Mouse (Mus musculus) brown adipose tissue, adult 24 weeks (tissue): ENCODE results near the gene Dgki. TPM values are rescaled to one million over a fixed set of nuclear protein-coding genes. Genes with fewer than 3 reads are reported as not detected.

Experiments used
- H3K27ac ChIP-seq: fragments of 200-500 bp; replicated peaks from 2 replicates; pipeline ENCODE4 v1.5.1; 2012; ENCODE audit warnings: low read depth, mild to moderate bottlenecking, low read length
- H3K4me1 ChIP-seq: fragments of 200-500 bp; 2 replicates; pipeline ENCODE4 v1.6.1; 2012; ENCODE audit warnings: low read length, mixed read lengths; ENCODE audit not compliant: control insufficient read depth, insufficient read depth, insufficient read length
- H3K4me3 ChIP-seq: fragments of 200-500 bp; 2 replicates; pipeline ENCODE4 v1.5.1; 2012; ENCODE audit warnings: low read depth, mild to moderate bottlenecking, low read length, moderate library complexity; ENCODE audit not compliant: insufficient read depth
- polyA plus RNA-seq: library from polyadenylated mRNA; stranded (reverse); fragments of >200 nt; gene quantifications from 2 replicates; pipeline ENCODE4 v1.2.4, GENCODE M21; 2012; ENCODE audit not compliant: missing spikeins, insufficient read depth, insufficient read length

The Dgki gene
- polyA plus RNA-seq, 1 experiment = not detected

DNA sequence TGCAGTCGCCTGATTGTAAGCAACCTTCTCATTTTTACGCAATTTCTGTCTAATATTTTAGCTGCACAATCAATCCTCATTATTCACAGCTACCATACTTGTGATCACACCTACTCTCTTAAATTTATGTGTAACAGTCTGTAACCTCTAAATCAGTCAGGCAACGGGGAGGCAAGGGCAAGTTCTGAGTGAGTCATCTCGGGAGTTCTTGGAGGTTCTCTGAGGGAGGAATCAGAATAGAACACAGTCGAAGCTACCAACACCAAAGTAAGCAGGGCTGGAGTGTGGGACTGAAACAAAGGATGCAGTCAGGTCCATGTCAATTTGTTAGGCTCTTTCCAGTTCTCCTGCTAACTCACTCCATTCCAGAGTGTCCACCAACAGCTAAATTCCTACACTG, 17.9 kb upstream of the Dgki start:
- no peak overlapping the region for H3K4me3 ChIP-seq
- no peak overlapping the region for H3K27ac ChIP-seq
- H3K4me1 ChIP-seq = no peaks in the 10 kb centered on the region

DNA sequence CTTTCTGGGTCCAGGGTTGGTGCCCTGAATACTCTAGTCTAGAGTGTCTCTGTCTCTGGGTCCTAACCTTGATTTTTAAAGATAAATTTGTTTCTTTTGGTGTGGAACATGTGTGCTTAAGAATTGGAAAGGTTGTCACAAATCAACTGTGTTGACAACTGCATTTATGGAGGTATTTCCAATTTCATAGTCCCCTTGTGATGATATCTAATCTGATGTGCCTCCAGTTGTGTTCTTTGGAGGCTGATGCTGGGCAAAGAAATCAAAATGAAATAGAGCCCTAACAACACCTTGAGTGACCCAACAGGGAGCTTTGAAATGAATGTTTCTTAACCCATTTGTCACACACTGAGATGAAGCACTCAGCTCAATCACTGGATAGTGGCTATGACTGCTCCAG, 15.5 kb upstream of the Dgki start:
- Histone ChIP-seq H3K4me1 (no peaks in the 10 kb centered on the region), H3K27ac (no peak overlapping the region), H3K4me3 (no peak overlapping the region)

GRCm38 (mm10) chr6:37310601-37311000, 10.6 kb upstream of the Dgki start:
- H3K4me1 ChIP-seq = no peaks in the 10 kb centered on the region
- no peak overlapping the region for H3K27ac ChIP-seq
- no peak overlapping the region for H3K4me3 ChIP-seq

GRCm38 (mm10) chr6:37306616-37307015, 6.6 kb upstream of the Dgki start:
- no peaks in the 10 kb centered on the region for H3K4me1 ChIP-seq
- H3K4me3 ChIP-seq = no peak overlapping the region
- no peak overlapping the region for H3K27ac ChIP-seq

DNA sequence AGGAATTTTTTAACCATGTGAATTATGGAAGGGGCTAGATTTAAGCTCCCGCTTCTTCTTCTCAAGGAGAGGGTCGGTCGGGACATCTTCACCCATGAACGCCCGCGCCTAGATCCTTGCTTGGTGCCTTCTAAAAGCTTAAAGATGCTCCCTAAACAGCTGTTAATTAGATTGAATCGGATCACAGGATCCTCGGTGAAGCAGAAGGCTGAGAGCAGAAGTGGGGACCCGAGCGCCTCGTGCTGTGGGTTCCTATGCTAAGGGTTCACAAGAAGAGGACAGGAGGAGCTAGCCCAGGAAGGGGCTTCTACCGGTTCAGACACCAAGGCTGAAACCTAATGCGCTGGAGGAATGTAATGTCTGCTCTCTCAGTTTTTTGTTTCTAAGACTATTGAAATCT, 508 bp upstream of the Dgki start:
- no peak overlapping the region for H3K27ac ChIP-seq
- H3K4me3 ChIP-seq = no peak overlapping the region
- H3K4me1 ChIP-seq = no peaks in the 10 kb centered on the region; the same call in 1 of the 2 replicates

DNA sequence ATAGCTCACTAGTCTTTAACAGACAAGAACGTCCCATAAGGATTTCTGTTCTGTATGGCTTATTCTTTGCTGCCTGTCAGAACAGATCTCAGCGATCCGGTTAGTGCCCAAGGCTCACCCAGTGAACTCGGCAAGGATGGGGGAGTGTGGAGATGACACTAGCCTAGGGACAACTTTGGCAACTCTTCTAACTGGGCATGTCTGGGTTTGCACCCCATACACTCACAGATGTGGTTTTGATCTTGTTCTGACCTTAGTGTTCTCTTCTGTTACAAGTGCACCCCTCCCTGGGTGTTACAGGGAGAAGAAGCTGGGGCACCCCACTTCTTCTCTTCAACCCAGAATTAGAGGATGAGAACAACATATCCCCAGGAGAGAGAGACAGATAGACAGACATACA, 1.0 kb downstream of the Dgki start:
- Histone ChIP-seq H3K4me1 (no peaks in the 10 kb centered on the region; the same call in 1 of the 2 replicates), H3K4me3 (peak overlapping the region; percentile 44; the same call in 1 of the 2 replicates), H3K27ac (no peak overlapping the region)

DNA sequence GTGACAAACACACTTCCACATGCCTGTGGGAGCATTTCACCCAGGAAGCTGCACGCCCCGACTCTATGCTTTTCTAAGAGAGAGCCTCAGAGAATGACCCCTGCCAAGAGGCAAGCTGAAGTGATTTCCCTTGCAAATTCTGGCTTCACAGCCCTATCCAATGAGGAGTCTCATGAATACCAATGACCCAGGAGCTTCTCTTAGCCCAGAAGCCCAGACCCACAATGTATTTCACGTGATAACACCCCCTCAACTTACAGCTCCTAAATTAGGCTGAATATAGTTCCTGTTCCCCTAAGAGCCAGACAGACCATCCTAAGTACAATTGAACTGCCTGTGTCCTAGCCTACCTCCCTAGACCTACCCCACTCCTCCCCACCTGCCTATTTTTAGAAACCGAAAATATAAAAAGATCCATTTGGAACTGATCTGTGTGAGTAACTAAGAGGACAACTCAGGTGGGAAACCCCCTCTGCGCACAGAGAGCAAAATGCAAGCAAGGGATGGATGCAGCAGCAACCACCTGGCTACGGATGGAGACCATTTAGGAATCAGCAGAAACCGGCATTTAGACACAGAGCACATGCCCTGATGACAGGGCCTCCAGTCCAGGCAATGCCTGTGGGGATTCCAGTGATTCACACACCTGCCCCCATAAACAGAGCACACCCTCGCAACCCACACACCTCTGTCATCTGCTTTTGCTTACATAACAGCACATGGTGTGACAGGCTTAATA, 2.1 kb downstream of the Dgki start:
- Histone ChIP-seq H3K4me1 (no peaks in the 10 kb centered on the region; the same call in 1 of the 2 replicates), H3K4me3 (no peak overlapping the region), H3K27ac (no peak overlapping the region)

GRCm38 (mm10) chr6:37292068-37292467, 7.9 kb downstream of the Dgki start:
- Histone ChIP-seq H3K27ac (no peak overlapping the region), H3K4me1 (no peaks in the 10 kb centered on the region), H3K4me3 (no peak overlapping the region)

- Histone ChIP-seq H3K4me3 (no peak overlapping the region), H3K4me1 (no peaks in the 10 kb centered on the region), H3K27ac (no peak overlapping the region)
Observed at GRCm38 (mm10) chr6:37291171-37291570, 8.8 kb downstream of the Dgki start.

DNA sequence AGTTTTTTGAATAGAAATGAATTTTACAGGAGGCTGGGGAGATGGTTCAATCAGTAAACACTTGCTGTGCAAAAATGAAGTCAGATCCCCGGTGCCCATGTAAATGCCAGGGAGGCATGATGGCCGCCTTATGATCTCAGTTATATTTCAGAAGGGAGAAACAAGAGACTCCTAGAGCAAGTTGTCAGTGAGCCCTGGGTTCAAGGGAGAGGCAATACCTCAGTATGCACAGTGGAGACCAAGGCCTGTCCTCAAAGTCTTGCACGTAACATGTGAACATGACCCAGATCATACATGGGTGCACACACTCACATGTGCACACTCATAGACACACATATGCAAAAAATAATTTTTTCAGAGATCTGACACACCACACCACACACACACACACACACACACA, 9.3 kb downstream of the Dgki start:
- no peak overlapping the region for H3K27ac ChIP-seq
- no peak overlapping the region for H3K4me3 ChIP-seq
- H3K4me1 ChIP-seq = no peaks in the 10 kb centered on the region

DNA sequence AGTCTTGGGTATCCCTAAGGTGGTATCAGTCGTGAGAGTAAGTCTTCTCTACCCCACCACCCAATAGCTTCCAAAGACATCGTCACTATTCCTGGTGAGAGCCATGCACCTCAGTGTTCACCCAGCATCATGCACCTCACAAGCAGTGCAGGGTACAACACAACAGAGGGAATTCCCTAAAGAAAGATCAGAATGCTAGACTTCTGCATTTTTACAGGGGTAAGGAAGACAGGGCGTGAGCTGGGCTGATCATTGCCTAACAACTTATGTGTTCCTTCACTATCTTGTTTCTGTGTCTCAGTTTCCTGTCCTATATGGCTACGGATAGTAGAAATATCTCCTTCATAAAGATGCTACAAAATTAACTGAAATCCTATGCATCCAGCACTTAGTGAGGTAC, 13.8 kb downstream of the Dgki start:
- Histone ChIP-seq H3K4me3 (no peak overlapping the region), H3K27ac (no peak overlapping the region), H3K4me1 (no peaks in the 10 kb centered on the region)

DNA sequence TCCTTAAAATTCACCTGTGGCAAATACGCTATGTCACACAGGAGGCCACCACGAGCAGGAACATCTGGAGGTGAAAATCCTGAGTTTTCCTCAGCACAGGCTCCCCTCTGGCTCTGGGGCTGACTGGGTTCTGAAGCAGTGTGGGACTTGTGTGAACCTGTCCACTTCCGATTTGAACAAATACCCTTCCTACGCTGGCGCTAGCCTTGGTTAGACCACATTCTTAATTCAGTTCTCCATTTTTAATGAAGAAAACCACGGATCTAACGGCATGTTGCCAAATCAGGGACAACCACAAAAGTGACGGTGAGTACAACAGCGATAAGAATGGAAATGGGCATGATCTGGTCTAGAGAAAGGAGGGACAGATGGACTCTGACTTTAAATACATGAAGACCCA, 15.1 kb downstream of the Dgki start:
- Histone ChIP-seq H3K27ac (no peak overlapping the region), H3K4me3 (no peak overlapping the region), H3K4me1 (no peaks in the 10 kb centered on the region)

DNA sequence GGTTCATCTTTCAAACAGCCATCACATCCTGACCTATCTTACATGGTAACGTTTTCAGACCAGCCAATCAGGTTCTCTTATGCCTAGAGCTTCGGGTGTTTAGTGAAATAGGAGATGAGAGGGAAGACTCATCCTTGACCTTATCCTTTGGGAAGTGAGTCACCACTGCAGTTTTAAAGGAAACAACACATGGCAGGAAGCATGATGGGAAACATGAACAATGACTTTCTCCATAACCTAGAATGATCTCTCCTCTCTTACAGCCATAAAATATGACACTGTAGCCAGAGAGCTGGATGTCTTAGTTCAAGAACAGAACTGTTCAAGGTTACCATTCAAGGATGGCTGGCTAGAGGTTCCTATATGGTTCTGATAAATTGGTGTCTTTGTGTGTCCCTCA, 16.6 kb downstream of the Dgki start:
- H3K27ac ChIP-seq = no peak overlapping the region
- no peak overlapping the region for H3K4me3 ChIP-seq
- no peaks in the 10 kb centered on the region for H3K4me1 ChIP-seq

GRCm38 (mm10) chr6:37282659-37283058, 17.3 kb downstream of the Dgki start:
- Histone ChIP-seq H3K4me3 (no peak overlapping the region), H3K27ac (no peak overlapping the region), H3K4me1 (no peaks in the 10 kb centered on the region)

- Histone ChIP-seq H3K4me3 (no peak overlapping the region), H3K4me1 (no peaks in the 10 kb centered on the region), H3K27ac (no peak overlapping the region)
Observed at GRCm38 (mm10) chr6:37276834-37277715, 22.9 kb downstream of the Dgki start.

- Histone ChIP-seq H3K4me3 (no peak overlapping the region), H3K4me1 (no peaks in the 10 kb centered on the region), H3K27ac (no peak overlapping the region)
Observed at GRCm38 (mm10) chr6:37276181-37276580, 23.8 kb downstream of the Dgki start.
